Mouse (Mus musculus) midbrain, embryonic 13.5 days (tissue): Measurements from ENCODE around the gene Lrrc9. TPM values are rescaled to one million over a fixed set of nuclear protein-coding genes. Genes with fewer than 3 reads are reported as not detected.

Experiments
- ATAC-seq: fragments of 200-750 bp; cut with Nextera tagmentation; 2 replicates; pipeline ENCODE4 v1.8.0; 2017; ENCODE audit warnings: mild to moderate bottlenecking, moderate TSS enrichment, moderate library complexity
- H3K27ac ChIP-seq: fragments of 300-500 bp; sonication (generic); 2 replicates; pipeline ENCODE4 v1.5.1; 2015; ENCODE audit warnings: inconsistent platforms, mild to moderate bottlenecking, moderate library complexity
- H3K27me3 ChIP-seq: fragments of 300-500 bp; sonication (generic); 2 replicates; pipeline ENCODE4 v1.6.1; 2015; ENCODE audit warnings: mild to moderate bottlenecking, inconsistent platforms
- H3K36me3 ChIP-seq: fragments of 300-500 bp; sonication (generic); 2 replicates; pipeline ENCODE4 v1.6.1; 2015; ENCODE audit warnings: mild to moderate bottlenecking, inconsistent platforms
- H3K4me1 ChIP-seq: fragments of 300-500 bp; sonication (generic); replicated peaks from 2 replicates; pipeline ENCODE4 v1.6.1; 2015; ENCODE audit warnings: inconsistent platforms
- H3K4me2 ChIP-seq: fragments of 300-500 bp; sonication (generic); replicated peaks from 2 replicates; pipeline ENCODE4 v1.6.1; 2015; ENCODE audit warnings: moderate library complexity, mild to moderate bottlenecking, inconsistent platforms
- H3K4me3 ChIP-seq: fragments of 300-500 bp; sonication (generic); replicated peaks from 2 replicates; pipeline ENCODE4 v1.5.1; 2015; ENCODE audit warnings: mild to moderate bottlenecking, inconsistent platforms
- H3K9ac ChIP-seq: fragments of 300-500 bp; sonication (generic); replicated peaks from 2 replicates; pipeline ENCODE4 v1.6.1; 2015; ENCODE audit warnings: mild to moderate bottlenecking, inconsistent platforms
- H3K9me3 ChIP-seq: fragments of 300-500 bp; sonication (generic); 2 replicates; pipeline ENCODE4 v1.6.1; 2016; ENCODE audit warnings: mild to moderate bottlenecking, inconsistent platforms
- WGBS: fragments of 180-500 bp; shearing (Covaris S2); methylation state at CpG from one replicate; pipeline ENCODE4 v1.1.7; 2015; 5-methylcytosine and 5-hydroxymethylcytosine counted together
- polyA plus RNA-seq: library from polyadenylated mRNA; unstranded; fragments of >200 nt; fragmentation: Nextera tagmentation; extraction: Ambion mirVana; gene quantifications from 2 replicates; pipeline ENCODE4 v1.2.1, GENCODE M21; 2015

The Lrrc9 gene
- polyA plus RNA-seq, 1 experiment from 2014 or later = 3.2 TPM

GRCm38 (mm10) chr12:72433241-72433865, 8.3 kb upstream of the Lrrc9 start:
- no peak for ATAC-seq
- Histone ChIP-seq H3K9me3 (no peaks in the 10 kb centered on the region), H3K4me1 (peaks cover 17% of the 10 kb centered on the region), H3K36me3 (no peaks in the 10 kb centered on the region), H3K9ac (no peak overlapping the region), H3K4me3 (no peak overlapping the region), H3K27ac (no peak overlapping the region), H3K27me3 (no peaks in the 10 kb centered on the region), H3K4me2 (no peak overlapping the region)
- 72% methylated on average over 9 of the region's 9 CpGs for WGBS

- no peaks in the 10 kb centered on the region for H3K27me3 ChIP-seq
- H3K27ac ChIP-seq = peak overlapping the region; percentile 74
- no peak overlapping the region for H3K4me2 ChIP-seq
- WGBS = 39% methylated on average over 10 of the region's 10 CpGs
- H3K4me1 ChIP-seq = peaks cover 38% of the 10 kb centered on the region
- no peak for ATAC-seq
- H3K9me3 ChIP-seq = no peaks in the 10 kb centered on the region
- no peak overlapping the region for H3K9ac ChIP-seq
- no peaks in the 10 kb centered on the region for H3K36me3 ChIP-seq
- no peak overlapping the region for H3K4me3 ChIP-seq
These were observed 3.9 kb upstream of the Lrrc9 start for GRCm38 (mm10) chr12:72437676-72438341.

GRCm38 (mm10) chr12:72438961-72439480, 2.6 kb upstream of the Lrrc9 start:
- H3K27ac ChIP-seq = no peak overlapping the region; the same call in 1 of the 2 replicates
- WGBS = 47% methylated on average over 6 of the region's 6 CpGs
- H3K4me3 ChIP-seq = no peak overlapping the region
- no peak overlapping the region for H3K4me2 ChIP-seq
- H3K9ac ChIP-seq = no peak overlapping the region
- H3K4me1 ChIP-seq = peaks cover 38% of the 10 kb centered on the region
- no peaks in the 10 kb centered on the region for H3K27me3 ChIP-seq
- ATAC-seq = no peak
- no peaks in the 10 kb centered on the region for H3K36me3 ChIP-seq
- no peaks in the 10 kb centered on the region for H3K9me3 ChIP-seq

- WGBS = 83% methylated on average over 17 of the region's 17 CpGs
- H3K36me3 ChIP-seq = no peaks in the 10 kb centered on the region
These were observed 12.3 kb downstream of the Lrrc9 start for GRCm38 (mm10) chr12:72453941-72454340.

GRCm38 (mm10) chr12:72461191-72461893, 19.7 kb downstream of the Lrrc9 start:
- Histone ChIP-seq H3K4me3 (no peak overlapping the region), H3K36me3 (0 out of 2 replicates have a peak, but pooled peaks cover 3% of the 10 kb centered on the region), H3K4me1 (no peaks in the 10 kb centered on the region), H3K4me2 (no peak overlapping the region), H3K27ac (no peak overlapping the region), H3K9ac (no peak overlapping the region), H3K9me3 (no peaks in the 10 kb centered on the region), H3K27me3 (no peaks in the 10 kb centered on the region; the same call in 1 of the 2 replicates)
- 57% methylated on average over 11 of the region's 11 CpGs for WGBS
- ATAC-seq = peak; percentile 55; the same call in 1 of the 2 replicates

More at GRCm38 (mm10) chr12:72453941-72454340, 12.3 kb downstream of the Lrrc9 start:
- Histone ChIP-seq H3K9ac (no peak overlapping the region), H3K4me1 (no peaks in the 10 kb centered on the region), H3K4me2 (no peak overlapping the region), H3K4me3 (no peak overlapping the region), H3K27me3 (no peaks in the 10 kb centered on the region), H3K9me3 (no peaks in the 10 kb centered on the region), H3K27ac (no peak overlapping the region)
- no peak for ATAC-seq

- 46% methylated on average over 5 of the region's 5 CpGs for WGBS
- 0 out of 2 replicates have a peak, but pooled peaks cover 3% of the 10 kb centered on the region for H3K36me3 ChIP-seq
- no peak overlapping the region for H3K4me3 ChIP-seq
- H3K9ac ChIP-seq = no peak overlapping the region
- H3K4me1 ChIP-seq = no peaks in the 10 kb centered on the region
- no peak for ATAC-seq
- no peaks in the 10 kb centered on the region; the same call in 1 of the 2 replicates for H3K27me3 ChIP-seq
- no peak overlapping the region for H3K4me2 ChIP-seq
- H3K9me3 ChIP-seq = no peaks in the 10 kb centered on the region
- no peak overlapping the region for H3K27ac ChIP-seq
These were observed 20.3 kb downstream of the Lrrc9 start for GRCm38 (mm10) chr12:72461894-72462530.

- no peak overlapping the region for H3K9ac ChIP-seq
- H3K4me1 ChIP-seq = no peaks in the 10 kb centered on the region
- no peaks in the 10 kb centered on the region for H3K9me3 ChIP-seq
- 93% methylated on average over 5 of the region's 5 CpGs for WGBS
- no peak overlapping the region for H3K27ac ChIP-seq
- H3K4me3 ChIP-seq = no peak overlapping the region
- no peak for ATAC-seq
- H3K4me2 ChIP-seq = no peak overlapping the region
- no peaks in the 10 kb centered on the region; the same call in 1 of the 2 replicates for H3K27me3 ChIP-seq
- H3K36me3 ChIP-seq = 0 out of 2 replicates have a peak, but pooled peaks cover 3% of the 10 kb centered on the region
These were observed 24.3 kb downstream of the Lrrc9 start for GRCm38 (mm10) chr12:72465826-72466501.

GRCm38 (mm10) chr12:72467269-72467668, 25.6 kb downstream of the Lrrc9 start:
- Histone ChIP-seq H3K27me3 (no peaks in the 10 kb centered on the region; the same call in 1 of the 2 replicates), H3K4me1 (no peaks in the 10 kb centered on the region), H3K4me3 (no peak overlapping the region), H3K9ac (no peak overlapping the region), H3K9me3 (no peaks in the 10 kb centered on the region), H3K27ac (no peak overlapping the region), H3K36me3 (0 out of 2 replicates have a peak, but pooled peaks cover 3% of the 10 kb centered on the region), H3K4me2 (no peak overlapping the region)
- ATAC-seq = no peak
- WGBS = 84% methylated on average over 1 of the region's 1 CpGs

GRCm38 (mm10) chr12:72467789-72468188, 26.1 kb downstream of the Lrrc9 start:
- Histone ChIP-seq H3K4me2 (no peak overlapping the region), H3K9ac (no peak overlapping the region), H3K9me3 (no peaks in the 10 kb centered on the region), H3K36me3 (0 out of 2 replicates have a peak, but pooled peaks cover 3% of the 10 kb centered on the region), H3K27ac (no peak overlapping the region), H3K4me3 (no peak overlapping the region), H3K4me1 (no peaks in the 10 kb centered on the region), H3K27me3 (no peaks in the 10 kb centered on the region)
- ATAC-seq = no peak
- 91% methylated on average over 4 of the region's 4 CpGs for WGBS

GRCm38 (mm10) chr12:72476773-72477450, 35.2 kb downstream of the Lrrc9 start:
- Histone ChIP-seq H3K4me3 (no peak overlapping the region), H3K4me1 (no peaks in the 10 kb centered on the region), H3K9me3 (no peaks in the 10 kb centered on the region), H3K27ac (no peak overlapping the region), H3K36me3 (no peaks in the 10 kb centered on the region), H3K9ac (no peak overlapping the region), H3K4me2 (no peak overlapping the region), H3K27me3 (no peaks in the 10 kb centered on the region)
- WGBS = 90% methylated on average over 2 of the region's 2 CpGs
- ATAC-seq = no peak

GRCm38 (mm10) chr12:72482226-72482625, 40.6 kb downstream of the Lrrc9 start:
- no peak for ATAC-seq

More at GRCm38 (mm10) chr12:72482226-72482625, 40.6 kb downstream of the Lrrc9 start:
- no peak overlapping the region for H3K4me3 ChIP-seq
- H3K9me3 ChIP-seq = no peaks in the 10 kb centered on the region
- H3K4me2 ChIP-seq = no peak overlapping the region
- H3K9ac ChIP-seq = no peak overlapping the region
- H3K36me3 ChIP-seq = no peaks in the 10 kb centered on the region
- H3K4me1 ChIP-seq = peaks cover 3% of the 10 kb centered on the region; the same call in 1 of the 2 replicates
- H3K27me3 ChIP-seq = no peaks in the 10 kb centered on the region
- no peak overlapping the region for H3K27ac ChIP-seq
